Mouse (Mus musculus): Measurements from ENCODE around the gene Nup98.

DNA sequence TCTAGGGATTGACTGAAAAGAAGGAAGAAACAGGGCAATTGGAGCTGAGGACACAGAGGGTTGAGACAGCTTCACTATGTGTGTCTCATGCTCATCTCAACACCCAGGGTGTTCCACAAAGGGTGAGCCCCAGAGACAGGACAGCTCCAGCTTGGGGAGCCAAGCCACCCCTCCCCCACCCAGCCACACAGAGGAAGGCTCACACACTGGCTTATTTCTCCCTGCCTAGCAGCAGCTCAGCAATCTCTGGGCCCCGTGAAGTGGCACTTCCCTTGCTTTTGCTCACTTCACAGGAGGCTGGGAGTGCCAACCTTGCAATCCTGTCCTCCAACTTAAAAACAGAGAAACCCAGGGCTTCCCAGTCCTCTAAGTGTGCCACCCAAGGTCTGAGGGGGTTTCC lies 35.8 kb upstream of the Nup98 start:
- TF ChIP-seq ZNF384 (IDR thresholded peaks at IDR 0.05; ENCODE audit: low read depth, low read length) (no peak), CHD2 (IDR thresholded peaks at IDR 0.05; ENCODE audit: low read depth, low read length) (no peak), HCFC1 (IDR thresholded peaks at IDR 0.05; ENCODE audit: borderline replicate concordance, insufficient read depth, low read length) (no peak), MAFK (IDR thresholded peaks at IDR 0.05; ENCODE audit: insufficient read depth, low read depth, low read length) (no peak), ZC3H11A (IDR thresholded peaks at IDR 0.05; ENCODE audit: borderline replicate concordance, low read depth, low read length) (no peak)
